Mouse (Mus musculus): ENCODE measurements around the gene Clstn2.

- TF ChIP-seq POLR2A (IDR thresholded peaks at IDR 0.05; ENCODE audit: borderline replicate concordance, insufficient read depth, low read length) (no peak), CTCF (IDR thresholded peaks at IDR 0.05; ENCODE audit: borderline replicate concordance, insufficient read depth, low read depth, low read length) (no peak)
Observed at GRCm38 (mm10) chr9:97638683-97639354, 394.2 kb downstream of the Clstn2 start.

All from cerebellum, adult 2 months (tissue).